Mouse (Mus musculus) heart, embryonic 13.5 days (tissue): ENCODE data around the gene Csnk1e. TPM values are rescaled to one million over a fixed set of nuclear protein-coding genes. Genes with fewer than 3 reads are reported as not detected.

Experiments
- ATAC-seq: fragments of 200-750 bp; cut with Nextera tagmentation; 2 replicates; pipeline ENCODE4 v1.8.0; 2017; ENCODE audit warnings: moderate TSS enrichment; ENCODE audit not compliant: insufficient number of reproducible peaks, low FRiP score, low TSS enrichment; ENCODE audit errors: extremely low read depth
- H3K27ac ChIP-seq: fragments of 300-500 bp; sonication (generic); replicated peaks from 2 replicates; pipeline ENCODE4 v1.5.1; 2015; ENCODE audit warnings: moderate library complexity, mild to moderate bottlenecking, inconsistent platforms
- H3K27me3 ChIP-seq: fragments of 300-500 bp; sonication (generic); replicated peaks from 2 replicates; pipeline ENCODE4 v1.6.1; 2015; ENCODE audit warnings: mild to moderate bottlenecking, inconsistent platforms
- H3K36me3 ChIP-seq: fragments of 300-500 bp; sonication (generic); 2 replicates; pipeline ENCODE4 v1.6.1; 2015; ENCODE audit warnings: mild to moderate bottlenecking, inconsistent platforms
- H3K4me1 ChIP-seq: fragments of 300-500 bp; sonication (generic); 2 replicates; pipeline ENCODE4 v1.6.1; 2015; ENCODE audit warnings: inconsistent platforms
- H3K4me2 ChIP-seq: fragments of 300-500 bp; sonication (generic); 2 replicates; pipeline ENCODE4 v1.6.1; 2015; ENCODE audit warnings: inconsistent platforms, mild to moderate bottlenecking, moderate library complexity
- H3K4me3 ChIP-seq: fragments of 300-500 bp; sonication (generic); 2 replicates; pipeline ENCODE4 v1.5.1; 2015; ENCODE audit warnings: moderate library complexity, mild to moderate bottlenecking, inconsistent platforms
- H3K9ac ChIP-seq: fragments of 300-500 bp; sonication (generic); 2 replicates; pipeline ENCODE4 v1.6.1; 2015; ENCODE audit warnings: inconsistent platforms, mild to moderate bottlenecking, moderate library complexity
- H3K9me3 ChIP-seq: fragments of 300-500 bp; sonication (generic); 2 replicates; pipeline ENCODE4 v1.6.1; 2016; ENCODE audit warnings: inconsistent platforms
- whole genome bisulfite sequencing: fragments of 180-500 bp; shearing (Covaris S2); methylation state at CpG from one replicate; pipeline ENCODE4 v1.1.7; 2015; ENCODE audit warnings: mixed read lengths; 5-methylcytosine and 5-hydroxymethylcytosine counted together
- microRNA counts: library from miRNA; unstranded; fragments of <30 nt; microRNA quantifications from one replicate; lab custom pipeline; 2016
- microRNA-seq: library from miRNA; unstranded; fragments of <30 nt; microRNA quantifications from one replicate; pipeline ENCODE4, GENCODE M21; 2016
- polyA plus RNA-seq: library from polyadenylated mRNA; unstranded; fragments of >200 nt; fragmentation: Nextera tagmentation; extraction: Ambion mirVana; gene quantifications from 2 replicates; pipeline ENCODE4 v1.2.1, GENCODE M21; 2015

Gene Csnk1e
- polyA plus RNA-seq, 1 experiment from 2014 or later, result 64.8 TPM

- no peak for ATAC-seq
- Histone ChIP-seq H3K9ac (no peak overlapping the region), H3K9me3 (no peaks in the 10 kb centered on the region), H3K4me3 (no peak overlapping the region), H3K36me3 (peaks cover 83% of the 10 kb centered on the region), H3K27ac (no peak overlapping the region), H3K4me2 (no peak overlapping the region), H3K4me1 (peaks cover 27% of the 10 kb centered on the region), H3K27me3 (no peaks in the 10 kb centered on the region)
- 60% methylated on average over 3 of the region's 3 CpGs for WGBS
These were observed 80.6 kb downstream of the Csnk1e start for GRCm38 (mm10) chr15:79374760-79375159.

DNA sequence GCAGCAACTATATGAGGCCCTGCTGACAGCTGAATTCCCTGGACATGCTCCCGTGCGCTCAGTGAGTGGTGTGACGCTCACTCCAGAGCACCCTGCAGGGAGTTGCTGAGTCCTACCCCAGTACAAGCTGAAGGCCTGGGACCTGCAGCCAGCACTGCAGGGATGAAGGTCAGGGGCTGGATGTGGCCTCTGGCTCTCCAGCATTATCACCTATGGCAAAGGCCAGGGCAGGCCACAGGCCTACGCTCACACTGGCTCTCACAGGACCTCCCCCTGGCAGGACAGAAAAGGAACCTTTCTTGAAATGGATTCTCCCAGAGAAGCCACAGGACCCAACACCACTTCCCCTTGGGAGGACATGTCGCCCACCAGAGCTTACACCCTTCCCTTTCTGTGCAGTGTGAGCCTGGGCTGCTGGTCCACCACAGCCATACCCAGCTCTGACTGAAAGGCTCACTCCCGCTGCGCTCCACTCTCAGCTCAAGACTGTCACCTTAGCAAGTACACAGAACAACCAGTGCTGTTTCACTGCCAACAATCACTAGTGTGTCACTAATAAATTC, 85.0 kb downstream of the Csnk1e start:
- Histone ChIP-seq H3K4me1 (peaks cover 27% of the 10 kb centered on the region), H3K9ac (peak overlapping the region; percentile 48), H3K4me2 (no peak overlapping the region), H3K27ac (no peak overlapping the region), H3K36me3 (peaks cover 94% of the 10 kb centered on the region), H3K9me3 (no peaks in the 10 kb centered on the region), H3K27me3 (no peaks in the 10 kb centered on the region), H3K4me3 (no peak overlapping the region)
- ATAC-seq, result no peak
- 73% methylated on average over 7 of the region's 7 CpGs for WGBS

GRCm38 (mm10) chr15:79369452-79370280, 85.7 kb downstream of the Csnk1e start:
- H3K9ac ChIP-seq, result peak overlapping the region; percentile 48; the same call in 1 of the 2 replicates
- H3K4me1 ChIP-seq, result peaks cover 27% of the 10 kb centered on the region
- no peak for ATAC-seq
- no peaks in the 10 kb centered on the region for H3K27me3 ChIP-seq
- no peaks in the 10 kb centered on the region for H3K9me3 ChIP-seq
- peak overlapping the region; percentile 80; the same call in 1 of the 2 replicates for H3K27ac ChIP-seq
- peaks cover 94% of the 10 kb centered on the region for H3K36me3 ChIP-seq
- no peak overlapping the region for H3K4me2 ChIP-seq
- H3K4me3 ChIP-seq, result no peak overlapping the region
- 72% methylated on average over 15 of the region's 15 CpGs for WGBS

DNA sequence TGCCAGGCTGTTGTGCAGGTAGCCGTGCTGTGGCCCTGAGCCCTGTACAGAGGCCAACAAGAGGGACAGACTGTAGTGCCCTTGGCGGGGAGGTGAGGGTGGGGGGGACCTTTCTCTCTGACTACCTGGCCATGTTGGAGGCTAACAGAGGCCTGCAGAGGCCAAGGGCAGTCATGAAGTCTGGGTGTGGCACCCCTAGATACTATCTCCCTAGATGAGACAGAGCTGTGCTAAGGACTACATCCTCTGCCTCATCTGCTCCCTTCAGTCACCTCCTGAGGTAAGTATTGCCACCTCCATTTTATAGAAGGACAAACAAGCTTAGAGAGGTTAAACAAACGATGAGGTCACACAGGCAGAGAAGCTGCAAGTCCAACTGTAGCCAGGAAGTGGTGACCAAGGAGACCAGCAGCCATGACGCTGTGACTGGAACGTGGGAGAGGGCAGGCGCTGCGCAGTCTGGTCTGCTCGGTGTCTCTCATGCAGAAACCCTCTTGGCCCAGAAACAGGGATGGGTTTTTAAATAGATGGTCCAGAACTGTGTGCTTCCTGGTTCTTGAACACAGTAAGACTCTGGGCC, 86.4 kb downstream of the Csnk1e start:
- no peak for ATAC-seq
- peaks cover 96% of the 10 kb centered on the region for H3K36me3 ChIP-seq
- WGBS, result 66% methylated on average over 8 of the region's 8 CpGs
- no peak overlapping the region for H3K4me2 ChIP-seq
- no peak overlapping the region for H3K4me3 ChIP-seq
- H3K27me3 ChIP-seq, result no peaks in the 10 kb centered on the region
- 0 out of 2 replicates have a peak overlapping the region, but pooled peaks have one; percentile 20 for H3K9ac ChIP-seq
- no peaks in the 10 kb centered on the region for H3K9me3 ChIP-seq
- H3K27ac ChIP-seq, result peak overlapping the region; percentile 80
- H3K4me1 ChIP-seq, result peaks cover 34% of the 10 kb centered on the region

DNA sequence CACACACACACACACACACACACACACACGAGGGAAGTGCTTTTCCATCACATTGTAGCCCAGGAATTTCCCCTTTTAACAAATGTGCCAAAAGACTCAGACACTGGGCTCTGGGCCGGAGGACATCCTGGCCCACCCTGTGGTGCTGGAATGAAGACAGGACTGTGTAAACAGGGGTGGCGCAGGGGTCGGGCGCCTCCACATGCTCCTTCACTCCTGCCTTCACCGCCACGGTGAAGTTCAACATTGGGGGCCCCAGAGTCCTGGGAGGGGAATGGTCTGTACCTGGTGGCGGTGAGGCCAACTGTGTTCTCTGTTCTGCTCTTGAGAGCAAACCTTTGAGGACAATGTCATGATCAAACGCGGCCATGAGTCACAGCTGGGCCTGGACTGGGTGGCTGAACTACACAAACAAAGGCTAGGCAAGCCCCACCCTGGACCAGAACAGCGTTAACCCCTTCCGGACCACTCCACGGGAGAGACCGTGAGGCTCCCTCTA, 87.0 kb downstream of the Csnk1e start:
- peak overlapping the region; percentile 38; the same call in 1 of the 2 replicates for H3K9ac ChIP-seq
- peaks cover 96% of the 10 kb centered on the region for H3K36me3 ChIP-seq
- peak overlapping the region; percentile 80 for H3K27ac ChIP-seq
- H3K4me2 ChIP-seq, result peak overlapping the region; percentile 2; the same call in 1 of the 2 replicates
- H3K27me3 ChIP-seq, result no peaks in the 10 kb centered on the region
- H3K4me3 ChIP-seq, result no peak overlapping the region
- ATAC-seq, result no peak
- H3K9me3 ChIP-seq, result no peaks in the 10 kb centered on the region
- H3K4me1 ChIP-seq, result peaks cover 40% of the 10 kb centered on the region
- WGBS, result 44% methylated on average over 14 of the region's 14 CpGs

MicroRNA genes within 50 kb of the gene (microRNA counts, 519-probe panel; counts per million panel counts)
- 209 counts per million, percentile 61 among the panel's probes with 10 or more counts for microRNA mmu-miR-1943 (lab: Ali Mortazavi, UCI)

Small RNAs within 50 kb of the gene (microRNA-seq; reads per million reads assigned to microRNA genes)
- gene Gm44302 (not detected), gene Mir1943 (2.9 reads per million, percentile 9 among the genes with 10 or more reads in this experiment)

Other genes starting within 250 kb of the Csnk1e start
- 32.4 and 33.4 TPM in 2 replicates for gene Pick1, start 226.4 kb downstream of the Csnk1e start, polyA plus RNA-seq
- 0.35 and 0.78 TPM in 2 replicates for gene Gm49486, start 226.2 kb downstream of the Csnk1e start, polyA plus RNA-seq
- gene Slc16a8, start 200.8 kb downstream of the Csnk1e start, polyA plus RNA-seq, result 0.27 and 0.34 TPM in 2 replicates
- gene Baiap2l2, start 170.0 kb downstream of the Csnk1e start, polyA plus RNA-seq, result 10.6 and 12.4 TPM in 2 replicates
- 12.2 and 12.7 TPM in 2 replicates for gene Pla2g6, start 127.2 kb downstream of the Csnk1e start, polyA plus RNA-seq
- gene Maff, start 108.9 kb downstream of the Csnk1e start, polyA plus RNA-seq, result 1.7 and 2.0 TPM in 2 replicates
- gene Tmem184b, start 52.0 kb downstream of the Csnk1e start, polyA plus RNA-seq, result 65.8 and 72.7 TPM in 2 replicates
- gene Kcnj4, start 49.7 kb upstream of the Csnk1e start, polyA plus RNA-seq, result 0.19 and 0.21 TPM in 2 replicates
- gene Kdelr3, start 60.8 kb upstream of the Csnk1e start, polyA plus RNA-seq, result 69.8 and 72.1 TPM in 2 replicates
- 26.9 and 28.8 TPM in 2 replicates for gene Ddx17, start 91.2 kb upstream of the Csnk1e start, polyA plus RNA-seq
- 1.2 and 1.9 TPM in 2 replicates for gene Dmc1, start 149.5 kb upstream of the Csnk1e start, polyA plus RNA-seq
- 0.65 and 1.1 TPM in 2 replicates for gene Fam227a, start 203.4 kb upstream of the Csnk1e start, polyA plus RNA-seq
- 41.3 and 47.8 TPM in 2 replicates for gene Cby1, start 203.6 kb upstream of the Csnk1e start, polyA plus RNA-seq
- 199 and 240 TPM in 2 replicates for gene Tomm22, start 215.3 kb upstream of the Csnk1e start, polyA plus RNA-seq
- 19.8 and 20.4 TPM in 2 replicates for gene Josd1, start 232.4 kb upstream of the Csnk1e start, polyA plus RNA-seq
- gene Gtpbp1, start 235.3 kb upstream of the Csnk1e start, polyA plus RNA-seq, result 27.0 and 29.5 TPM in 2 replicates